Mouse (Mus musculus): ENCODE data around the gene Unk. TPM values are rescaled to one million over a fixed set of nuclear protein-coding genes. Genes with fewer than 3 reads are reported as not detected.
A peak's percentile ranks its signal among the peaks of the same experiment; 100 is the strongest.

The Unk gene
- polyA plus RNA-seq, 1 experiment, result 14.5 TPM

DNA sequence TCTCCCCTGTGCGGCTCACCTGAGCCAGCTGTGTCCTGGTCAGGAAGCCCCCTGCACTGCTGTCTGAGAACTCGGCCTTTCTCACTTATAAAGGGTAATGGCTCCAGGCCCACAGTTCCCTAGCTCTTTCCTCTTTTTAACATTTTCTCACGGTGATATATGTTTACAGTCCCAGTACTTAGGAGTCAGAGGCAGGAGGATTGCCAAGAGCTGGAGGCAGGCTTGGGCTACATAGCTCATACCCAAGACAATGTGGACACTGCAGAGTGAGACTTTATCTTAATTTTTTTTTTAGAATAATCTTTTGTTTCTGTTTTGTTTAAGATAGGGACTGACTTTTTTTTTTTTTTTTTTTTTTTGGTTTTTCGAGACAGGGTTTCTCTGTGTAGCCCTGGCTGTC lies 72.3 kb downstream of the Unk start:
- Histone ChIP-seq H3K4me3 (ENCODE audit: insufficient read depth, poor library complexity, severe bottlenecking) (no peak overlapping the region), H3K79me3 (ENCODE audit: low read depth) (no peaks in the 10 kb centered on the region), H3K36me3 (ENCODE audit: control insufficient read depth, insufficient read depth) (peaks cover 16% of the 10 kb centered on the region), H3ac (ENCODE audit: control insufficient read depth, insufficient read length, low read depth) (no peak overlapping the region), H3K27me3 (ENCODE audit: control insufficient read depth, insufficient read depth, insufficient read length) (no peaks in the 10 kb centered on the region), H3K79me2 (ENCODE audit: control insufficient read depth, insufficient read depth) (peaks cover 19% of the 10 kb centered on the region)
- TF ChIP-seq CTCF (IDR thresholded peaks at IDR 0.05; ENCODE audit: control insufficient read depth, insufficient read depth, insufficient read length) (no peak), MYOD1 (IDR thresholded peaks at IDR 0.05; ENCODE audit: control insufficient read depth, insufficient read length, low read depth) (no peak), MYOG (IDR thresholded peaks at IDR 0.05; ENCODE audit: control insufficient read depth, extremely low read depth, insufficient read length) (no peak), USF1 (IDR thresholded peaks at IDR 0.05; ENCODE audit: low read depth) (no peak), FOSL1 (IDR thresholded peaks at IDR 0.05; ENCODE audit: insufficient read depth, low read length, poor library complexity, severe bottlenecking) (no peak), MAX (IDR thresholded peaks at IDR 0.05) (no peak), CEBPB (IDR thresholded peaks at IDR 0.05; ENCODE audit: low read depth) (no peak)

DNA sequence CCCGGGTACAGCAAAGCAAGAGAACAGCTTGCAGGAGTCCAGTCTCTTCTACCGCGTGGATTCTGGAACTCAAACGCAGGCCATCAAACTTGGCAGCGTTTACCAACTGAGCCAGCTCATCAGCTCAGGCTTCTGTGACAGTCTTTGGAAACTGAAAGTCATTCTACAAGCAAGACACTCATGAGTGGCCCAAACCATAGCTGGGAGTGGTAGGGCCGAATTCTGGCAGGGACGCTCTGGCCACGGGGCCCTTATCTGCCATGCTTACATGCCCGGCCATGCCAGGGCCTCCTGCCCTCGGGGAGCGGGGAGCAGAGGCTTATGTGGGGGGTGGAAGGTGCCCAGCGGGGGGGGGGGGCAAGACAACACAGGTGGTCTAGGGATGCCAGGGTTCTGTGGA lies 73.5 kb downstream of the Unk start:
- Histone ChIP-seq H3ac (ENCODE audit: control insufficient read depth, insufficient read length, low read depth) (no peak overlapping the region), H3K4me3 (ENCODE audit: insufficient read depth, poor library complexity, severe bottlenecking) (no peak overlapping the region), H3K79me2 (ENCODE audit: control insufficient read depth, insufficient read depth) (peaks cover 29% of the 10 kb centered on the region), H3K79me3 (ENCODE audit: low read depth) (peaks cover 7% of the 10 kb centered on the region), H3K36me3 (ENCODE audit: control insufficient read depth, insufficient read depth) (peaks cover 25% of the 10 kb centered on the region), H3K27me3 (ENCODE audit: control insufficient read depth, insufficient read depth, insufficient read length) (no peaks in the 10 kb centered on the region)
- TF ChIP-seq FOSL1 (IDR thresholded peaks at IDR 0.05; ENCODE audit: insufficient read depth, low read length, poor library complexity, severe bottlenecking) (no peak), CEBPB (IDR thresholded peaks at IDR 0.05; ENCODE audit: low read depth) (no peak), MYOG (IDR thresholded peaks at IDR 0.05; ENCODE audit: control insufficient read depth, extremely low read depth, insufficient read length) (no peak), CTCF (IDR thresholded peaks at IDR 0.05; ENCODE audit: control insufficient read depth, insufficient read depth, insufficient read length) (no peak), MAX (IDR thresholded peaks at IDR 0.05) (no peak), MYOD1 (IDR thresholded peaks at IDR 0.05; ENCODE audit: control insufficient read depth, insufficient read length, low read depth) (no peak), USF1 (IDR thresholded peaks at IDR 0.05; ENCODE audit: low read depth) (no peak)

DNA sequence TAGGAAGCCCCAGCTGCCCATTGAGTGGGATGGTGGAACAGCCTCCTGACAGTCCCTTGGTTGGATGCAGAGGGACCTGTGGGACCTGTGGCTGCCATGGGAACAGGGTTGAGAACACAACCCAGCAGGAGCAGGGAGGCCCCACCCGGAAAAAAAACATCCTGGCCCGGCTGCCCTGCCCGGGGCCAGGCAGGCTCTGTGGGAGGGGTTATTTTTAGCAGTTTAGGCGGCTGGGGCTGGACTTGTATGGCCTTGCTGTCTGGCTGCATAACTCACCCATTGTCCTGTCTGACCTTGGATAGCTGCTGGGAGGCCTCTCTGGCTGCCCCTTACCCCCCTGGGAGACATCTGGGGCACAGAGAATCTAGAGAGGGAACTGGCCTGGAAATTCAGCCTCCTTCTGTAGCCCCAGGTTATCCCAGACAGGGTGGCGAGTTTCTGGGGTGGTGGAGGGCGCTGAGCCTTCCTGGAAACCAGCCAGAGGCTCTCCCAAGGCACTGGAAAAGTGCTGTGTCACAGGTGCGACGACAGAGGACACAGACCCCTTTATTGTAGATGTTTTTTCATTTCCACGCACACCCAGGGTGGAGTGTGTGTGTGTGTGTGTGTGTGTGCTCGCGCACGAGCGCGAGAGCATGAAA lies 74.0 kb downstream of the Unk start:
- Histone ChIP-seq H3ac (ENCODE audit: control insufficient read depth, insufficient read length, low read depth) (peak overlapping the region; percentile 3), H3K27me3 (ENCODE audit: control insufficient read depth, insufficient read depth, insufficient read length) (no peaks in the 10 kb centered on the region), H3K36me3 (ENCODE audit: control insufficient read depth, insufficient read depth) (peaks cover 25% of the 10 kb centered on the region), H3K79me2 (ENCODE audit: control insufficient read depth, insufficient read depth) (peaks cover 31% of the 10 kb centered on the region), H3K79me3 (ENCODE audit: low read depth) (peaks cover 7% of the 10 kb centered on the region), H3K4me3 (ENCODE audit: insufficient read depth, poor library complexity, severe bottlenecking) (no peak overlapping the region)
- TF ChIP-seq MAX (IDR thresholded peaks at IDR 0.05) (no peak), FOSL1 (IDR thresholded peaks at IDR 0.05; ENCODE audit: insufficient read depth, low read length, poor library complexity, severe bottlenecking) (no peak), CEBPB (IDR thresholded peaks at IDR 0.05; ENCODE audit: low read depth) (no peak), CTCF (IDR thresholded peaks at IDR 0.05; ENCODE audit: control insufficient read depth, insufficient read depth, insufficient read length) (no peak), MYOG (IDR thresholded peaks at IDR 0.05; ENCODE audit: control insufficient read depth, extremely low read depth, insufficient read length) (no peak), MYOD1 (IDR thresholded peaks at IDR 0.05; ENCODE audit: control insufficient read depth, insufficient read length, low read depth) (no peak), USF1 (IDR thresholded peaks at IDR 0.05; ENCODE audit: low read depth) (no peak)

DNA sequence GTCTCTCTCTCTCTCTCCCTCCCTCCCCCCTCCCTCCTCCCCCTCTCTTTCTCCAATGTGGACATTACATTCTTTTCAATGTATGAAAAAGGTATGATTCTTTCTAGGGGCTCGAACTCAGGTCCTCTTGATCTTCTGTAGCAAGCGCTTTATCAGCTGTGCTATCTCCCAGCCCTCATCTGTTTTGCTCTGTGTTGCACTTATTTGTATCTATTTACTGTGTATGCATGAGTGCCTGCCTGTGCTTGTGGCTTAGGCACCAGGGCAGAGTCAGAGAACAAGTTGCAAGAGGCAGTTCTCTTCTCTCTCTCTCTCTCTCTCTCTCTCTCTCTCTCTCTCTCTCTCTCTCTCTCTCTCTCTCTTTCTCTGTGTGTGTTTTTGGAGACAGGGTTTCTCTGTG lies 74.9 kb downstream of the Unk start:
- peaks cover 40% of the 10 kb centered on the region for H3K79me2 ChIP-seq (ENCODE audit: control insufficient read depth, insufficient read depth)
- H3K36me3 ChIP-seq (ENCODE audit: control insufficient read depth, insufficient read depth), result peaks cover 25% of the 10 kb centered on the region
- no peak overlapping the region for H3ac ChIP-seq (ENCODE audit: control insufficient read depth, insufficient read length, low read depth)
- H3K4me3 ChIP-seq (ENCODE audit: insufficient read depth, poor library complexity, severe bottlenecking), result no peak overlapping the region
- no peaks in the 10 kb centered on the region for H3K27me3 ChIP-seq (ENCODE audit: control insufficient read depth, insufficient read depth, insufficient read length)
- TF ChIP-seq MYOG (IDR thresholded peaks at IDR 0.05; ENCODE audit: control insufficient read depth, extremely low read depth, insufficient read length) (no peak), FOSL1 (IDR thresholded peaks at IDR 0.05; ENCODE audit: insufficient read depth, low read length, poor library complexity, severe bottlenecking) (no peak), MAX (IDR thresholded peaks at IDR 0.05) (no peak)
- H3K79me3 ChIP-seq (ENCODE audit: low read depth), result peaks cover 9% of the 10 kb centered on the region

DNA sequence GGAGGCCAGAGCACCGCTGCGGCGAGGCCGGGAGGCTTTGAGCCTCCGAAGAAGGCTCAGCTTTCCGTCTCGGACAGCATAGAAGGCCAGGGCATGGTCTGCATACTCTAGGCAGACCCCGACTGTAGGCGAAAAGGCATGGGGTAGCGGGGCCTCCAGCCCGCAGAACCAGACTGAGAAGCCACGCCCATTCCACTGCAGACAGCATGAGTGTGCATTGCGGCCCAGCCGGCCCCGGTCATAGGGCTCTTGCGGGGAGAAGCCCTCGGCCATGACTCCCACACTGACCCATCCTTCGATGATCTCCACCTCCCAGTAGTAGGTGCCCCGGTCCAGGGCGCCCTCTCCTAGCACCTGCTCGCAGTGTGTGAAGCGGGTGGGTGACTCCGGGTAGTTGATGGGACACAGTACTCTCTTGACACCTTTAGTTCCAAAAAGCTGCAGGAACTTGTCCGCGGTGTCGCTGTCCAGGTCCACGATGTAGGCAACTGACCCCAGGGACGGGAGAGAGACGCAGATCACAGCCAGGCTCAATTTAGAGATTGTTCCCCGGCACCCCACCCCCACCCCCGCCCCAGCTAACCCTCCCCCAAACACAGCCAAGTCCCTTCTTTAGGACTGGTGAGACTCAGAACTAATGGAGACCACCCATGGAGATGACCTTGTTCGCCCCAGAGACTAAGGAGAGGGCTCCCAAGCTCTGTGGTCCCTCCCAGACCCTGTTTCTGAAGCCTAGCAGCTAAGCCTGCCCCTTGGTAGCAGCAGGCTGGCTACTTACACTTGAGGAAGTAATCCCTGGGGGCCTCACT lies 76.2 kb downstream of the Unk start:
- Histone ChIP-seq H3K4me3 (ENCODE audit: insufficient read depth, poor library complexity, severe bottlenecking) (no peak overlapping the region), H3K36me3 (ENCODE audit: control insufficient read depth, insufficient read depth) (peaks cover 25% of the 10 kb centered on the region), H3K79me3 (ENCODE audit: low read depth) (peaks cover 9% of the 10 kb centered on the region), H3K27me3 (ENCODE audit: control insufficient read depth, insufficient read depth, insufficient read length) (no peaks in the 10 kb centered on the region), H3K79me2 (ENCODE audit: control insufficient read depth, insufficient read depth) (peaks cover 44% of the 10 kb centered on the region), H3ac (ENCODE audit: control insufficient read depth, insufficient read length, low read depth) (no peak overlapping the region)
- TF ChIP-seq CTCF (IDR thresholded peaks at IDR 0.05; ENCODE audit: control insufficient read depth, insufficient read depth, insufficient read length) (no peak), USF1 (IDR thresholded peaks at IDR 0.05; ENCODE audit: low read depth) (no peak), MYOD1 (IDR thresholded peaks at IDR 0.05; ENCODE audit: control insufficient read depth, insufficient read length, low read depth) (no peak), MAX (IDR thresholded peaks at IDR 0.05) (no peak), CEBPB (IDR thresholded peaks at IDR 0.05; ENCODE audit: low read depth) (no peak), FOSL1 (IDR thresholded peaks at IDR 0.05; ENCODE audit: insufficient read depth, low read length, poor library complexity, severe bottlenecking) (no peak), MYOG (IDR thresholded peaks at IDR 0.05; ENCODE audit: control insufficient read depth, extremely low read depth, insufficient read length) (no peak)

All from C2C12 (cell line).